Mouse (Mus musculus) urinary bladder, adult 2 months (tissue): ENCODE measurements around the gene Antxr1. TPM values are rescaled to one million over a fixed set of nuclear protein-coding genes. Genes with fewer than 3 reads are reported as not detected.

Source experiments
- DNase-seq: peaks from one replicate; pipeline ENCODE4 v3.0.0; 2022; ENCODE audit warnings: low spot score
- polyA plus RNA-seq: library from polyadenylated mRNA; depleted of rRNA; stranded (reverse); fragments of >200 nt; gene quantifications from 2 replicates; pipeline ENCODE4 v1.2.3, GENCODE M21; 2012

The Antxr1 gene
- polyA plus RNA-seq, 1 experiment = 28.5 TPM

DNA sequence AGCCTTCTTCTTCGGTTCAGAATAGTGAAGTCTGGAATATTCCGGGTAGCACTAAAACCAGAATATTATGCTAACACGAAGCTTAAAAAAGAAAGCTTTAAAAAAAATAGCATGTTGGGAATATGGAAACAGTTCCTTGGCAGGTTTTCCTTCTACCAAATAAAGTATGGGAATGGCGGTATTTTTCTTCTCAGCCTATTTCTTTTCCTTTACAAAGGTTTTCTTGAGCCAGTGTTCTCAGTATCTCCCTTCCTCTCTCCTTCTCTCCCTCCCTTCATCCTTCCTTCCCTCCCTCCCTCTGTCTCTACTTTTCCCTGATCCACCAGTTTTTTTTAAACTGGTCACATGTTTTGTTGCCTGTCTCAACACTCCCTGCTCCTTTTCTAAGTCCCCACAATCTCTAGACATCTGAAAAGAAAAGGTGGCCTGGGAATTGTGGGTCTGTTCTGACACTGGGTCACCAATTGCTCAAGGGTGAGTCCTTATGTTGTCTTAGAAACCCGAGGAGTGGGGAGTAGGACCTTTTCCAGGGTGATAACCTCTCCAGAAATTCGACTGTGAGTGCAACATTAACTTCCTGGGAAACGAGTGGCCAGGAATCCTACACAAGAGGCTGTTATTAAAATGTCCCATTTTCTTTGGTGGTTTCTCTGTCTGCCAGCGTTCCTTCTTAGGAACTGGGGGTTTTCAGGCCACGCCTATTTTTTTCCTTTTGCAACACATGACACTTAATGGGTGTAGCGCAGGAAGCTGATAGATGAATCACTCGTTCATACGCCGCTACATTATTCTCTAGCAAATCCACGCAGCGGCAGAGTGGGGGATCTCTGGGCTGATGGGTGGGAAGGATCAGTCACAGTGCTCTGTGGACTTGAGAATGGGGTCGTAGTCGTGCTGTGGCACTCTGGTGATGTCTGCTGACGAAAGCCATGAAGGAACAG, 42.4 kb downstream of the Antxr1 start:
- no peak for DNase-seq

GRCm38 (mm10) chr6:87287251-87287650, 48.4 kb downstream of the Antxr1 start:
- no peak for DNase-seq

DNA sequence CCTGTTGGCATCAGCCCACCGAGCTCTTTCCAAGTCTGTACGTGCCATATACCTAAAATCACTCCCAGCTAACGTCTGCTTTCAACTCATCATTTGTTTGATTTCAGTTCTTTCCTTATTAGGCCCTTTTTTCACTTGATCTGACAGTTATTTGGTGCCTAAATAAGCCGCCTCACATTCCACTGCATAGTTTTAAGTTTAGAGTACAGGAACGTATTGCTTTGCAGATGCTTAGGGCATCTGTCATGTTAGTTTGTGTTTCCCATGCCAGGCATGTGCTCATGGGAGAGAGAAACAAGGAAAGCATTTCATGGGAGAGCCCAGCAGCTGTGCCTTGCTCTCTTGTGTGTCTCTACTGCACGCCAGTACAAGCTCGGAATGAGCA, 50.3 kb downstream of the Antxr1 start:
- DNase-seq = no peak

DNA sequence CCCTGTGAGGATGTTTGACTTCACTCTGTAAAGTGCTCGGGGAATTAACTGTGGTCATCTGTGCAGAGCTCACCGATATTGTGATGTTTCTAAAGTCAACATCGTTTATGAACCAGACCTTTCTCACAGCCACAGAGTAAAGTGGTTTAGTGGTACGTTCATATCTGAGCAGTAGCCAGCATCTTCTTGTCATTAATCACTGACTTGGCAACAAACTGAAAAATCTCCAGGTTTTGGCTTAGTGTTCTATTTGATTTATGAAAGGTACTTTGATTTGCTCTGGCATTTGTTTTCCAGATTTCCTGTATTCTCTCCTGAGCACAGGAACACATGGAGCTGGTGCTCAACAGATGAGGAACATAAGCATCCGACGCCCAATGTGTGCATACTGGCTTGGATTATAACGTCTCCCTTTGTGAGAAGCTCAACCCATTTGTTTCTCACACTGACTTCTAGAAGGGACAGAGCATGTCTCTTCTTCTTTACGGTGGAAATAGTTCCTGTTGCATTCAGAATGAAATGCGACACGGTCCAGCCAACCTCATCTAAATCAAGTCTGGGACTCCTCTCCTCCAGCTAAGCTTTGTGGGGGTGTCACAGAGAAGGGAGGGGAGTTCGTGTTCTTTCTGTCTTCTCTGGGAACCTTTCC, 50.8 kb downstream of the Antxr1 start:
- no peak for DNase-seq

DNA sequence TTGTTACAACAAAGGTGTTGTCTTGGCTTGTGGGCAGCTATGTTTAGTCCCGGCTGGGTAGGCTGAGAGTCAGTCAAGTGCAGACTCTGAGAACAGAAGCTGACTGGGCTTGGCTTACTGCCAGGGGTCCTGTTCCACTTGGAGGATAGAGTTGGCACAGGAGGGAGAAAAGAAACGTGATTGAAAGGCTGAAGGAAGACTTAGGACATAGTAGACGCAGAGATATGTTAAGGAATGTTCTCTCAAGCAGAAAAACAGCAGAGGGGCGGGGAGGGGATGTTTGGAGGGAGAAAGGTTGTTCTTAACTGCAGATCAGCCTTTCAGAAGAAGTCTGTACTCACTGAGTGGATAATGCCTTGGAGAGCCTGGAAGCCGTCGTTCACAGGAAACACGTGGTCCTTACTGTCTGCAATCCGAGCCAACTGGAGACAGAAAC, 53.3 kb downstream of the Antxr1 start:
- DNase-seq = no peak

GRCm38 (mm10) chr6:87281771-87282170, 53.9 kb downstream of the Antxr1 start:
- DNase-seq = no peak

- DNase-seq = no peak
Measured at GRCm38 (mm10) chr6:87278151-87278550, 57.5 kb downstream of the Antxr1 start.

DNA sequence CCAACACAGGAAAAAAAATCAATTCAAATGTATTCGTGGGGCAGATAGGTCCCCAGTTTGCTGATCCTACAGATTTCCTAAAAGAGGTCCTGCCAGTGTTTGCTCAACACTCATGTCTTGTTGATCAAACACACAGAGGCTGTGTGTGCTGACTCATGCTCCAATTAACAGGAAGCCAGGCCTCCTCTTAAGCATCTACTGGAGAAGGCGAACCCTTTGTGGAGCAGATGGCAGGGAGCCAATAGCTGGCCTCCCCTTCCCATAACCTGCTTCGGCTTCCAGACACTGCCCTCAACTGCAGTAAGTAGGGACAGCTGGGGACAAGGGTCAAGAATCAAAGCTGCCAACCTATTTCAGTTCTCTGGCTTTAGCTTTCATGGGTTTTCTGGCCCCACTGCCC, 58.1 kb downstream of the Antxr1 start:
- DNase-seq = peak; percentile 36

DNA sequence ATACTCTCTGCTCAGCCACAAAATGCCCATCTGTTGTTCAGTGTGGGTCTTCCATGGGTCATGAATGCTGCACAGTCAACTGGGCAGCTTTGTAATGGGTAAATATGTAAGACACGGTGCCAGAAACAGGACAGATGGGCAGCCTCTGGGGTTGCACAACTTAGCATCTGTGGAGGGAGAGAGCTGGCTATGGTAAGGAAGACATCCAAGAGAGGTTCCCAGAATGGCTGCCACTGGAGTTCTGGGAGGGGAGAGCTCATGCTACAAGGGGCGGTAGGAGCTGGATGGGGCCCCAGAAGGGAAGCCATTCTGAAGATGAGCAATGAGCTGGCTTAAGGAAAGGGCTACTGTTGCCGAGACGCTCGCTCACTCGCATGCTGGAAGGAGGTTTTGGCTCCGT, 58.7 kb downstream of the Antxr1 start:
- no peak for DNase-seq

- no peak for DNase-seq
Measured at GRCm38 (mm10) chr6:87274779-87275178, 60.8 kb downstream of the Antxr1 start.

GRCm38 (mm10) chr6:87273791-87274190, 61.8 kb downstream of the Antxr1 start:
- no peak for DNase-seq

GRCm38 (mm10) chr6:87273141-87273540, 62.5 kb downstream of the Antxr1 start:
- no peak for DNase-seq

- no peak for DNase-seq
Measured at GRCm38 (mm10) chr6:87272202-87272601, 63.4 kb downstream of the Antxr1 start.

GRCm38 (mm10) chr6:87270452-87270851, 65.2 kb downstream of the Antxr1 start:
- no peak for DNase-seq

DNA sequence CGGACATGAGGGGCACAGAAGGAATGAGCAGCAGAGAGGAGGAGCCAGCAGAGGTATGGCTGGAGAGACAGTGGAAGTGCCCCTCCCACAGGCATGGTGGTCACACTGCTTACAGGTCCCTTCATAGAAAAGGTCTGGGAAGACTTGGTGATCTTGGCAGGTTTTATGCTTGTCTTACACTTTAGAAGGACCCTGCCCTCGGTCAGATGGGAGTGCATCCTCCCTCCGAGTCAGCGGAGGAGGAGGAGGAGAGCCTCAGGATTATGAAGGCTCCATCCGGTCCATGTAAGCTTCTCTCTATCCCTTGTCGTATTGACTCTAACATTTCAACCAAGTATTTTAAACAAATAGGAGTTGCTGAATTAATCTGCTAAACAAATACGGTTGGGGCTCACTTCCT, 65.7 kb downstream of the Antxr1 start:
- no peak for DNase-seq

GRCm38 (mm10) chr6:87262666-87263065, 73.0 kb downstream of the Antxr1 start:
- DNase-seq = no peak

DNA sequence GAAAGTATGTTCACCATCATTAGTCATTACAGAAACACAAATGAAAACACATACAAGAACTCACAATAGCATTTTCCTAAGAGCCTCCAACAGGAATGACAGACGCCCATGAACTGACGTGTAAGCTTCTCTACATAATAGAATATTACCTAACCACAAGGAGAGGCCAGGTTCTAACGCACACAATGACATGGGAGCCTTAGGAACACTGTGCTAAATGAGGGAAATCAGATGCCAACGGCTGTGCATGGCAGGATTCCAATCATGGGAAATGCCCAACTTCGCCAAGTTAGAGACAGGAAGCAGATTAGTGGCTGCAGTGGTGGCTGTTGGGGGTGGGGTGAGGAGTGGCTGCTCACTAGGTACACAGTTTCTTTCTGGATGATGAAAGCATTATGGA, 76.6 kb downstream of the Antxr1 start:
- no peak for DNase-seq

GRCm38 (mm10) chr6:87257981-87258775, 77.4 kb downstream of the Antxr1 start:
- DNase-seq = no peak

DNA sequence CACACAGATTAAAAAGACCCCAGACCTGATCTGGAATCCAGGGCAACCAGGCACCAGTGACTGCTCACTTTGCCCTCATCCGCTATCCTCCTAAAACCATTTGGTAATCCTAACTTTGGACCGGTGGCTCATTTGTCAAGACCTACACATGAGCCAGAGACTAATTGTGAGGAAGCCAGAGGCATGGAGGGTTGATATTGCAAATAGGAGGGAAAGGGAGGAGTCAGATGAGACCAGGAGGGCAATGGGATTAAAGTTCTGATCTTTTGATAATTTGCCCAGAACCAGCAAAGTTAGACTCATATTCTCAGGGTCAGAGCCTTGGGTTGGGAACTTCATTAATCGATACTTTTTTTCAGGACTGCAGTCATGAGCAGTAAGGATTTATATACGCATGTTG, 78.2 kb downstream of the Antxr1 start:
- DNase-seq = no peak

GRCm38 (mm10) chr6:87255668-87256067, 80.0 kb downstream of the Antxr1 start:
- no peak for DNase-seq

- DNase-seq = no peak
Measured at GRCm38 (mm10) chr6:87254756-87255155, 80.9 kb downstream of the Antxr1 start.

GRCm38 (mm10) chr6:87251716-87252115, 83.9 kb downstream of the Antxr1 start:
- no peak for DNase-seq
